Mouse (Mus musculus) ES-E14 (cell line): ENCODE measurements around the gene Hist1h4i.

Experiments
- ZC3H11A ChIP-seq: IDR thresholded peaks from 2 replicates; pipeline ENCODE4 v1.6.1; 2012; ENCODE audit warnings: low read depth, mild to moderate bottlenecking, inconsistent platforms, low read length, borderline replicate concordance
- ZNF384 ChIP-seq: IDR thresholded peaks from 2 replicates; pipeline ENCODE4 v1.6.1; 2012; ENCODE audit warnings: low read depth, low read length, inconsistent platforms

GRCm38 (mm10) chr13:22061422-22061821 is 20.3 kb upstream of the Hist1h4i start:
- no peak for TF ChIP-seq ZNF384
- no peak for TF ChIP-seq ZC3H11A
